ENCODE assay signal across 8 mouse cellular contexts in genomic region chr2:76370656-76370922, GRCm38 (mm10). TPM values are rescaled to one million over a fixed set of nuclear protein-coding genes. Genes with fewer than 3 reads are reported as not detected.
DNase-seq lines count a peak whose midpoint lies in the region; ATAC-seq and TF ChIP-seq lines count a peak whose summit lies in the region.

No protein-coding gene starts in this region.

- peak overlapping the region; percentile 79 for H3K4me3 ChIP-seq in heart, embryonic 13.5 days
- H3K4me3 ChIP-seq in ES-E14 (ENCODE audit: insufficient read depth in 1 of 2, low read depth in 1 of 2, low read length in 2 of 2, poor library complexity in 1 of 2, severe bottlenecking in 1 of 2) (peak overlapping the region; percentile 70 to 92), macrophage (ENCODE audit: inconsistent target) (peak overlapping the region; percentile 80)
- peak overlapping the region; percentile 56 for H3K4me3 ChIP-seq in forebrain, postnatal 0 days (ENCODE audit: low read depth, low read length)

- peaks cover 28% of the 10 kb centered on the region for H3K36me3 ChIP-seq in heart, embryonic 13.5 days
- H3K36me3 ChIP-seq in ES-E14 (ENCODE audit: control insufficient read depth, insufficient read depth, low read length, poor library complexity, severe bottlenecking) (peaks cover 5% of the 10 kb centered on the region), macrophage (ENCODE audit: inconsistent target) (peaks cover 28% of the 10 kb centered on the region)
- peaks cover 15% of the 10 kb centered on the region for H3K36me3 ChIP-seq in forebrain, postnatal 0 days (ENCODE audit: insufficient read depth)

- WGBS in heart, embryonic 13.5 days, result 2% methylated on average over 7 of the region's 7 CpGs
- 2% methylated on average over 7 of the region's 7 CpGs for WGBS in forebrain, postnatal 0 days
- WGBS in macrophage (ENCODE audit: missing documents), result 0% methylated on average over 7 of the region's 7 CpGs

- TF ChIP-seq CTCF in forebrain, postnatal 0 days (IDR thresholded peaks at IDR 0.05; ENCODE audit: low read depth), result no peak

- H3K4me2 ChIP-seq in heart, embryonic 13.5 days, result peak overlapping the region; percentile 92
- H3K4me2 ChIP-seq in forebrain, postnatal 0 days (ENCODE audit: low read depth), result peak overlapping the region; percentile 70

- no peaks in the 10 kb centered on the region for H3K9me3 ChIP-seq in heart, embryonic 13.5 days
- no peaks in the 10 kb centered on the region for H3K9me3 ChIP-seq in ES-E14 (ENCODE audit: control insufficient read depth, insufficient read depth, low read depth, low read length)
- no peaks in the 10 kb centered on the region for H3K9me3 ChIP-seq in forebrain, postnatal 0 days (ENCODE audit: low read length)

- intact Hi-C loops in heart, postnatal 14 days (cut with DNase I), result no loop called here

- H3K27me3 ChIP-seq in heart, embryonic 13.5 days (replicated peaks), result no peaks in the 10 kb centered on the region
- no peaks in the 10 kb centered on the region for H3K27me3 ChIP-seq in forebrain, postnatal 0 days (ENCODE audit: insufficient read depth, low read length)

- in situ Hi-C loops in ES-E14 (cut with MboI; ENCODE audit: low sequenced_read_pairs in 2 of 2, unreplicated experiment in 2 of 2), result no loop called here

- H3K9ac ChIP-seq in heart, embryonic 13.5 days, result peak overlapping the region; percentile 87
- H3K9ac ChIP-seq in ES-E14 (ENCODE audit: insufficient read depth, low read depth, low read length, poor library complexity, severe bottlenecking), result peak overlapping the region; percentile 90
- H3K9ac ChIP-seq in forebrain, postnatal 0 days, result peak overlapping the region; percentile 64

- no peak for DNase-seq in heart, postnatal 14 days
- no peak for DNase-seq in ES-E14 (ENCODE audit: low read depth, low spot score)
- DNase-seq in forebrain, postnatal 0 days, result no peak
- DNase-seq in spleen, postnatal 36 days (ENCODE audit: low spot score in 2 of 2), result no peak
- no peak for DNase-seq in gastrocnemius, adult 8-10 months (ENCODE audit: low spot score in 2 of 2)
- DNase-seq in left cerebral cortex, adult 9 months (ENCODE audit: low spot score in 2 of 2), result no peak

- H3K4me1 ChIP-seq in heart, embryonic 13.5 days, result peaks cover 23% of the 10 kb centered on the region
- H3K4me1 ChIP-seq in ES-E14 (ENCODE audit: control insufficient read depth in 2 of 2, insufficient read depth in 2 of 2, low read length in 2 of 2, poor library complexity in 1 of 2), result peaks cover 2% of the 10 kb centered on the region in 2 experiments; a peak in 1 of 4 replicates
- no peaks in the 10 kb centered on the region for H3K4me1 ChIP-seq in forebrain, postnatal 0 days (ENCODE audit: insufficient read depth)

- peaks cover 15% of the 10 kb centered on the region for H3K79me2 ChIP-seq in macrophage (ENCODE audit: inconsistent target)

- peak overlapping the region; percentile 71; the same call in 1 of the 2 replicates for H3K27ac ChIP-seq in heart, embryonic 13.5 days (replicated peaks)
- H3K27ac ChIP-seq in ES-E14 (ENCODE audit: insufficient read depth, low read depth, low read length, poor library complexity, severe bottlenecking), result no peak overlapping the region
- H3K27ac ChIP-seq in forebrain, postnatal 0 days (ENCODE audit: low read depth, low read length), result no peak overlapping the region
- peak overlapping the region; percentile 15; the same call in 1 of the 2 replicates for H3K27ac ChIP-seq in macrophage

- ATAC-seq in heart, embryonic 13.5 days (ENCODE audit: extremely low read depth, insufficient number of reproducible peaks, low FRiP score, low TSS enrichment), result peak; percentile 7; the same call in 1 of the 2 replicates
- ATAC-seq in forebrain, postnatal 0 days, result no peak

TF ChIP-seq in ES-E14, 5 proteins besides CTCF, POLR2A, EP300 and RAD21:
- TF ChIP-seq ZC3H11A (IDR thresholded peaks at IDR 0.05; ENCODE audit: borderline replicate concordance, low read depth, low read length), result no peak
- TF ChIP-seq MAFK (IDR thresholded peaks at IDR 0.05; ENCODE audit: insufficient read depth, low read depth, low read length), result no peak

RNA-seq across cellular contexts. Expression of gene Rbm45, which starts 0.8 kb away (rescaled TPM):
- 11.7 and 12.8 TPM in 2 replicates for polyA plus RNA-seq in heart, embryonic 13.5 days (2015; fragmentation: Nextera tagmentation; extraction: Ambion mirVana)
- total RNA-seq in heart, postnatal 14 days (2021), result 10 to 100 TPM; 21.6 to 24.3 TPM
- total RNA-seq in ES-E14 (2012; rRNA removed), result 27.5 and 35.3 TPM in 2 replicates
- 44.9 and 50.1 TPM in 2 replicates for total RNA-seq in forebrain, postnatal 0 days (2014; rRNA removed)
- 17.1 TPM in 2 replicates for polyA plus RNA-seq in forebrain, postnatal 0 days (2015; fragmentation: Nextera tagmentation; extraction: Ambion mirVana)
- total RNA-seq in macrophage (2018; cell fraction: chromatin; rRNA removed), result 10 to 100 TPM in 21 of 26 experiments, 1 to 10 TPM in 5; 6.4 to 50.7 (median 29.7) TPM
- 10 to 100 TPM; 17.7 to 32.8 (median 22.2) TPM for total RNA-seq in macrophage (2018; cell fraction: cytosol; rRNA removed)
- 10 to 100 TPM; 10.1 to 36.0 (median 20.9) TPM for total RNA-seq in macrophage (2018; cell fraction: nucleus; rRNA removed)
- polyA plus RNA-seq in macrophage (2018), result 23.1 to 30.3 TPM (median 26.4 TPM) in 3 replicates
- total RNA-seq in gastrocnemius, adult 8-10 months (2022), result 10 to 100 TPM in 2 of 4 experiments, 1 to 10 TPM in 2; 8.0 to 11.9 (median 10.4) TPM

RNA-seq across cellular contexts. Expression of gene Cyct, which starts 10.3 kb away (rescaled TPM):
- polyA plus RNA-seq in heart, embryonic 13.5 days (2015; fragmentation: Nextera tagmentation; extraction: Ambion mirVana), result 0.32 TPM in 1 of 2 replicates, not detected in the other
- not detected for total RNA-seq in heart, postnatal 14 days (2021)
- total RNA-seq in ES-E14 (2012; rRNA removed), result 8.9 and 9.3 TPM in 2 replicates
- total RNA-seq in forebrain, postnatal 0 days (2014; rRNA removed), result not detected in 2 replicates
- 0.34 TPM in 1 of 2 replicates, not detected in the other for polyA plus RNA-seq in forebrain, postnatal 0 days (2015; fragmentation: Nextera tagmentation; extraction: Ambion mirVana)
- total RNA-seq in macrophage (2018; cell fraction: chromatin; rRNA removed), result not detected
- not detected for total RNA-seq in macrophage (2018; cell fraction: cytosol; rRNA removed)
- total RNA-seq in macrophage (2018; cell fraction: nucleus; rRNA removed), result not detected
- not detected in 3 replicates for polyA plus RNA-seq in macrophage (2018)
- not detected for total RNA-seq in gastrocnemius, adult 8-10 months (2022)

RNA-seq across cellular contexts. Expression of gene Pde11a, which starts 32.0 kb away (rescaled TPM):
- 0.05 TPM in 1 of 2 replicates, not detected in the other for polyA plus RNA-seq in heart, embryonic 13.5 days (2015; fragmentation: Nextera tagmentation; extraction: Ambion mirVana)
- under 1 TPM; 0.29 TPM for total RNA-seq in heart, postnatal 14 days (2021)
- 0.27 and 0.37 TPM in 2 replicates for total RNA-seq in ES-E14 (2012; rRNA removed)
- total RNA-seq in forebrain, postnatal 0 days (2014; rRNA removed), result 0.86 and 1.2 TPM in 2 replicates
- polyA plus RNA-seq in forebrain, postnatal 0 days (2015; fragmentation: Nextera tagmentation; extraction: Ambion mirVana), result 0.43 and 1.0 TPM in 2 replicates
- total RNA-seq in macrophage (2018; cell fraction: chromatin; rRNA removed), result under 1 TPM in 6 of 26 experiments, not detected in 20; 0.15 to 0.41 (median 0.23) TPM
- under 1 TPM in 5 of 26 experiments, not detected in 21; 0.03 to 0.07 (median 0.03) TPM for total RNA-seq in macrophage (2018; cell fraction: cytosol; rRNA removed)
- total RNA-seq in macrophage (2018; cell fraction: nucleus; rRNA removed), result under 1 TPM in 11 of 26 experiments, not detected in 15; 0.12 to 0.62 (median 0.22) TPM
- not detected in 3 replicates for polyA plus RNA-seq in macrophage (2018)
- total RNA-seq in gastrocnemius, adult 8-10 months (2022), result under 1 TPM in 3 of 4 experiments, not detected in 1; 0.07 to 0.18 (median 0.13) TPM

RNA-seq across cellular contexts. Expression of gene Osbpl6, which starts 35.7 kb away (rescaled TPM):
- 4.4 and 4.9 TPM in 2 replicates for polyA plus RNA-seq in heart, embryonic 13.5 days (2015; fragmentation: Nextera tagmentation; extraction: Ambion mirVana)
- total RNA-seq in heart, postnatal 14 days (2021), result 10 to 100 TPM in 1 of 2 experiments, 1 to 10 TPM in 1; 5.7 to 10.4 TPM
- total RNA-seq in ES-E14 (2012; rRNA removed), result 0.45 and 1.6 TPM in 2 replicates
- total RNA-seq in forebrain, postnatal 0 days (2014; rRNA removed), result 16.2 and 17.1 TPM in 2 replicates
- polyA plus RNA-seq in forebrain, postnatal 0 days (2015; fragmentation: Nextera tagmentation; extraction: Ambion mirVana), result 19.5 and 21.6 TPM in 2 replicates
- total RNA-seq in macrophage (2018; cell fraction: chromatin; rRNA removed), result under 1 TPM in 1 of 26 experiments, not detected in 25; 0.16 TPM
- total RNA-seq in macrophage (2018; cell fraction: cytosol; rRNA removed), result not detected
- total RNA-seq in macrophage (2018; cell fraction: nucleus; rRNA removed), result not detected
- polyA plus RNA-seq in macrophage (2018), result not detected in 3 replicates
- 10 to 100 TPM; 41.0 to 54.0 (median 45.9) TPM for total RNA-seq in gastrocnemius, adult 8-10 months (2022)

Comparison
In these comparisons a context has a peak if more than half of its experiments do, and no peak if none do; other contexts are left out.
1. H3K27ac ChIP-seq: peak in heart, embryonic 13.5 days (single experiment) and macrophage (single experiment); none in ES-E14 (single experiment) and forebrain, postnatal 0 days (single experiment).
2. Peak in every context shown above with its lines, with median percentiles within 50 percentile points of each other: H3K4me3 ChIP-seq and H3K9ac ChIP-seq.